Mouse (Mus musculus): ENCODE measurements around the gene Xkr7. TPM values are rescaled to one million over a fixed set of nuclear protein-coding genes. Genes with fewer than 3 reads are reported as not detected.

Xkr7 gene
- total RNA-seq, 2 experiments from 2014 or later = not detected

Other genes starting within 250 kb of the Xkr7 start
- 13.2 and 27.8 TPM in 2 replicates for gene Bcl2l1, start 200.1 kb upstream of the Xkr7 start, total RNA-seq (2014; fragmentation: Nextera tagmentation)
- gene Bcl2l1, start 200.1 kb upstream of the Xkr7 start, total RNA-seq (2017) = 10.3 and 25.2 TPM in 2 replicates
- gene Tpx2, start 183.9 kb upstream of the Xkr7 start, total RNA-seq (2014; fragmentation: Nextera tagmentation) = 51.4 and 56.0 TPM in 2 replicates
- gene Tpx2, start 183.9 kb upstream of the Xkr7 start, total RNA-seq (2017) = 96.9 and 105 TPM in 2 replicates
- not detected in 2 replicates for gene Mylk2, start 120.5 kb upstream of the Xkr7 start, total RNA-seq (2014; fragmentation: Nextera tagmentation)
- gene Mylk2, start 120.5 kb upstream of the Xkr7 start, total RNA-seq (2017) = not detected in 2 replicates
- not detected in 2 replicates for gene Foxs1, start 98.6 kb upstream of the Xkr7 start, total RNA-seq (2014; fragmentation: Nextera tagmentation)
- not detected in 2 replicates for gene Foxs1, start 98.6 kb upstream of the Xkr7 start, total RNA-seq (2017)
- gene Dusp15, start 80.2 kb upstream of the Xkr7 start, total RNA-seq (2014; fragmentation: Nextera tagmentation) = not detected in 2 replicates
- gene Dusp15, start 80.2 kb upstream of the Xkr7 start, total RNA-seq (2017) = not detected in 2 replicates
- gene Ttll9, start 69.4 kb upstream of the Xkr7 start, total RNA-seq (2014; fragmentation: Nextera tagmentation) = 2.4 and 13.4 TPM in 2 replicates
- 1.7 and 2.5 TPM in 2 replicates for gene Ttll9, start 69.4 kb upstream of the Xkr7 start, total RNA-seq (2017)
- 62.9 and 67.0 TPM in 2 replicates for gene Pdrg1, start 16.4 kb upstream of the Xkr7 start, total RNA-seq (2014; fragmentation: Nextera tagmentation)
- 98.2 and 108 TPM in 2 replicates for gene Pdrg1, start 16.4 kb upstream of the Xkr7 start, total RNA-seq (2017)
- 7.7 and 11.6 TPM in 2 replicates for gene Ccm2l, start 34.1 kb downstream of the Xkr7 start, total RNA-seq (2014; fragmentation: Nextera tagmentation)
- gene Ccm2l, start 34.1 kb downstream of the Xkr7 start, total RNA-seq (2017) = 0.21 and 3.3 TPM in 2 replicates
- gene Hck, start 76.6 kb downstream of the Xkr7 start, total RNA-seq (2014; fragmentation: Nextera tagmentation) = 6.4 and 9.5 TPM in 2 replicates
- 13.1 and 17.5 TPM in 2 replicates for gene Hck, start 76.6 kb downstream of the Xkr7 start, total RNA-seq (2017)
- gene Tm9sf4, start 129.5 kb downstream of the Xkr7 start, total RNA-seq (2014; fragmentation: Nextera tagmentation) = 54.2 and 60.7 TPM in 2 replicates
- gene Tm9sf4, start 129.5 kb downstream of the Xkr7 start, total RNA-seq (2017) = 61.3 and 91.4 TPM in 2 replicates
- gene Tspyl3, start 193.6 kb downstream of the Xkr7 start, total RNA-seq (2014; fragmentation: Nextera tagmentation) = 12.1 and 16.7 TPM in 2 replicates
- 6.1 and 6.2 TPM in 2 replicates for gene Tspyl3, start 193.6 kb downstream of the Xkr7 start, total RNA-seq (2017)
- gene Plagl2, start 209.6 kb downstream of the Xkr7 start, total RNA-seq (2014; fragmentation: Nextera tagmentation) = 45.0 and 46.6 TPM in 2 replicates
- gene Plagl2, start 209.6 kb downstream of the Xkr7 start, total RNA-seq (2017) = 5.4 and 7.2 TPM in 2 replicates
- gene Pofut1, start 209.7 kb downstream of the Xkr7 start, total RNA-seq (2014; fragmentation: Nextera tagmentation) = 17.6 and 20.3 TPM in 2 replicates
- gene Pofut1, start 209.7 kb downstream of the Xkr7 start, total RNA-seq (2017) = 16.0 and 19.1 TPM in 2 replicates

Data from granulocyte monocyte progenitor cell, adult 5-6 weeks (primary cell).